Mouse (Mus musculus): Measurements from ENCODE around the gene Tmem169. TPM values are rescaled to one million over a fixed set of nuclear protein-coding genes. Genes with fewer than 3 reads are reported as not detected.
"Not testable (repeated sequence)": the region's sequence is repeated elsewhere in the genome, so short reads cannot be mapped to it uniquely, and the experiment has no call there.

The Tmem169 gene
- polyA plus RNA-seq, 1 experiment from 2014 or later: 23.2 TPM

DNA sequence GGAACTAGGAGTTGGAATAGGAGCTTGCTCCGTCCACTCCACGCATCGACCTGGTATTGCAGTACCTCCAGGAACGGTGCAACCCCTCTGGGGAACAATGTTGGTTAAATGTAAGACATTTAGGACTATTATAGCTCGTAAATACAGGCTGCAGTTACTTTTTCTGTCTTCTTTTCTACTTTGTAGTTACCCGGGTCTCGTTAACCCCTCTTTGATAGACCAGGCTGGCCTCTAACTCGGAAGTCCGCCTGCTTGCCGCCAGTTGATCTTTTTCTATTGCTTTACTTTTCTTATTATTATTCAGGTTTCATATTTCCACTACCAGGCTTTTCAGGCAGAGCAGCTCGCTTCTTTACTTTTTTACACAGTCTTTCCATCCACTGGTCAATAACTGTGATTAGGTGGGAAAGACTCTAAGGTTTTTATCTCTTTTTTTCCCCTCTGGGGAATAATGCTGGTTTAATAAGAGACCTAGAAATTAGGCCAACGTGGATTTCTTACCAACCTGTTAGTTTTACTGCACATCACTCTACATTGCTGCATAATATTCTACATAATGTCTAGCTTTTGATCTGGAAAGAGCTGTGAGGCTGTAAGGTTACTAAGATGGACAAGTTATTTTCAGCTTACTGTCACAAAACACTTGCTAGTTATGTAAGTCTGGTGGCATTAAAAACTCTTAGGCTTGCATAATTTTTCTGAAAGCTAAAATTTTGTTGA lies 39.7 kb upstream of the Tmem169 start:
- Histone ChIP-seq H3K36me3 (ENCODE audit: control insufficient read depth, insufficient read depth, low read length) (no peaks in the 10 kb centered on the region), H3K9me3 (replicated peaks; ENCODE audit: control insufficient read depth, low read length) (no peaks in the 10 kb centered on the region), H3K4me2 (ENCODE audit: low read length) (peak overlapping the region; percentile 51), H3K27ac (ENCODE audit: low read depth, low read length) (peak overlapping the region; percentile 97; the same call in 1 of the 2 replicates), H3K9ac (ENCODE audit: low read length) (peak overlapping the region; percentile 89; the same call in 1 of the 2 replicates), H3K4me3 (ENCODE audit: low read depth, low read length) (peak overlapping the region; percentile 39), H3K27me3 (replicated peaks; ENCODE audit: control insufficient read depth, insufficient read depth, low read length) (no peaks in the 10 kb centered on the region), H3K4me1 (ENCODE audit: control insufficient read depth, insufficient read depth, low read length) (no peaks in the 10 kb centered on the region)
- WGBS: 1% methylated on average over 12 of the region's 12 CpGs
- DNase-seq (ENCODE audit: low spot score) (peak; percentile 79), ATAC-seq (peak; percentile 80; the same call in 1 of the 2 replicates)

- not testable (repeated sequence) for H3K4me2 ChIP-seq (ENCODE audit: low read length); H3K27ac ChIP-seq (ENCODE audit: low read depth, low read length); H3K9me3 ChIP-seq (replicated peaks; ENCODE audit: control insufficient read depth, low read length); H3K27me3 ChIP-seq (replicated peaks; ENCODE audit: control insufficient read depth, insufficient read depth, low read length); H3K4me3 ChIP-seq (ENCODE audit: low read depth, low read length); ATAC-seq; H3K4me1 ChIP-seq (ENCODE audit: control insufficient read depth, insufficient read depth, low read length); H3K36me3 ChIP-seq (ENCODE audit: control insufficient read depth, insufficient read depth, low read length); DNase-seq (ENCODE audit: low spot score); H3K9ac ChIP-seq (ENCODE audit: low read length)
- 43% methylated on average over 9 of the region's 9 CpGs for WGBS
Measured at GRCm38 (mm10) chr1:72248226-72248737, 35.9 kb upstream of the Tmem169 start.

DNA sequence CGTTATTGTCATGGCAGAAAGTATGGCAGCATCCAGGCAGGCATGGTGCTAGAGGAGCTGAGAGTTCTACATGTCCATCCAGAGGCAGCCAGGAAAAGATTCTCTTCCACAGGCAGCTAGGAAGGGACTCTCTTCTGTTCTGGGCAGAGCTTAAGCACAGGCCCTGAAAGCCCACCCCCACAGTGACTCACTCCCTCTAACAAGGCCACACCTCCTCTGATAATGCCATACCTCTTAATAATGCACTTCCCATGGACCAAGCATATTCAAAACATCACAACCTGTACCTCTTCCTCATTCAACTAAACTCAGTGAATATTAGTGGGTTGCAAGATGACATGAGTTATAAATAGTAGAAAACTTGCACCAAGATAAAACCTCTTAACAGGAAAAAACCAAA lies 32.4 kb upstream of the Tmem169 start:
- Histone ChIP-seq H3K27me3 (replicated peaks; ENCODE audit: control insufficient read depth, insufficient read depth, low read length) (no peaks in the 10 kb centered on the region), H3K9me3 (replicated peaks; ENCODE audit: control insufficient read depth, low read length) (no peaks in the 10 kb centered on the region), H3K4me1 (ENCODE audit: control insufficient read depth, insufficient read depth, low read length) (peaks cover 15% of the 10 kb centered on the region), H3K9ac (ENCODE audit: low read length) (no peak overlapping the region), H3K4me3 (ENCODE audit: low read depth, low read length) (no peak overlapping the region), H3K36me3 (ENCODE audit: control insufficient read depth, insufficient read depth, low read length) (no peaks in the 10 kb centered on the region), H3K4me2 (ENCODE audit: low read length) (no peak overlapping the region), H3K27ac (ENCODE audit: low read depth, low read length) (no peak overlapping the region)
- no peak for ATAC-seq
- DNase-seq (ENCODE audit: low spot score): no peak
- WGBS: 86% methylated on average over 1 of the region's 1 CpGs

- peak overlapping the region; percentile 37 for H3K4me3 ChIP-seq (ENCODE audit: low read depth, low read length)
- no peaks in the 10 kb centered on the region for H3K9me3 ChIP-seq (replicated peaks; ENCODE audit: control insufficient read depth, low read length)
- DNase-seq (ENCODE audit: low spot score): peak; percentile 50
- H3K9ac ChIP-seq (ENCODE audit: low read length): peak overlapping the region; percentile 64; the same call in 1 of the 2 replicates
- H3K36me3 ChIP-seq (ENCODE audit: control insufficient read depth, insufficient read depth, low read length): no peaks in the 10 kb centered on the region
- H3K27ac ChIP-seq (ENCODE audit: low read depth, low read length): peak overlapping the region; percentile 86; the same call in 1 of the 2 replicates
- no peaks in the 10 kb centered on the region for H3K27me3 ChIP-seq (replicated peaks; ENCODE audit: control insufficient read depth, insufficient read depth, low read length)
- ATAC-seq: peak; percentile 25
- peak overlapping the region; percentile 53 for H3K4me2 ChIP-seq (ENCODE audit: low read length)
- H3K4me1 ChIP-seq (ENCODE audit: control insufficient read depth, insufficient read depth, low read length): peaks cover 15% of the 10 kb centered on the region
- 33% methylated on average over 11 of the region's 11 CpGs for WGBS
Measured at GRCm38 (mm10) chr1:72253881-72254491, 30.2 kb upstream of the Tmem169 start.

DNA sequence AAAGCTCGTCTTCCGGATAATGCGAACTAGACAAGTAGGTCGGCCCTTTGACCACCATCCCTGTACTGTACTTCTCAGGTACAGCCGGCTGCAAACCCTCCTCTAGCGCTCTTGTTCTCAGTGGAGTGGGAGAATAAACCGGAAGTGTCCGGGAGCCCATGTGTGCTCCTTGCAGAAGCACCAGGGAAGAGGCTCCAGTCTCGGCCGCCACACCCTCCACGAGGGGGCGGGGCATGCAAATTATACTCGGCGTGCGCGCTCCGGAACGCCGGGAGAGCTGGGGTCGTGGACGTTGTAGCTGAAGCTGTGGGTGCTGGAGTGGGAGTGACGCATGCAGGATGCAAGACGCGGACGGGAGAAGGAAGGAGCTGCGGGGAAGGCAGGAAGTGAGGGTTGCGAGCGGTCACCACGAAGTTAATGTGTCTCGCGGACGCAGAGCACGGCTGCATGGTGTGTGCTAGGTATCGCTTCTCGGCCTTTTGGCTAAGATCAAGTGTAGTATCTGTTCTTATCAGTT lies 29.6 kb upstream of the Tmem169 start:
- Histone ChIP-seq H3K27ac (ENCODE audit: low read depth, low read length) (peak overlapping the region; percentile 86), H3K4me2 (ENCODE audit: low read length) (peak overlapping the region; percentile 53), H3K27me3 (replicated peaks; ENCODE audit: control insufficient read depth, insufficient read depth, low read length) (no peaks in the 10 kb centered on the region), H3K4me3 (ENCODE audit: low read depth, low read length) (peak overlapping the region; percentile 37), H3K9ac (ENCODE audit: low read length) (peak overlapping the region; percentile 64), H3K9me3 (replicated peaks; ENCODE audit: control insufficient read depth, low read length) (no peaks in the 10 kb centered on the region), H3K36me3 (ENCODE audit: control insufficient read depth, insufficient read depth, low read length) (no peaks in the 10 kb centered on the region), H3K4me1 (ENCODE audit: control insufficient read depth, insufficient read depth, low read length) (peaks cover 15% of the 10 kb centered on the region)
- ATAC-seq (peak; percentile 94), DNase-seq (ENCODE audit: low spot score) (peak; percentile 93)
- WGBS: 1% methylated on average over 35 of the region's 35 CpGs

DNA sequence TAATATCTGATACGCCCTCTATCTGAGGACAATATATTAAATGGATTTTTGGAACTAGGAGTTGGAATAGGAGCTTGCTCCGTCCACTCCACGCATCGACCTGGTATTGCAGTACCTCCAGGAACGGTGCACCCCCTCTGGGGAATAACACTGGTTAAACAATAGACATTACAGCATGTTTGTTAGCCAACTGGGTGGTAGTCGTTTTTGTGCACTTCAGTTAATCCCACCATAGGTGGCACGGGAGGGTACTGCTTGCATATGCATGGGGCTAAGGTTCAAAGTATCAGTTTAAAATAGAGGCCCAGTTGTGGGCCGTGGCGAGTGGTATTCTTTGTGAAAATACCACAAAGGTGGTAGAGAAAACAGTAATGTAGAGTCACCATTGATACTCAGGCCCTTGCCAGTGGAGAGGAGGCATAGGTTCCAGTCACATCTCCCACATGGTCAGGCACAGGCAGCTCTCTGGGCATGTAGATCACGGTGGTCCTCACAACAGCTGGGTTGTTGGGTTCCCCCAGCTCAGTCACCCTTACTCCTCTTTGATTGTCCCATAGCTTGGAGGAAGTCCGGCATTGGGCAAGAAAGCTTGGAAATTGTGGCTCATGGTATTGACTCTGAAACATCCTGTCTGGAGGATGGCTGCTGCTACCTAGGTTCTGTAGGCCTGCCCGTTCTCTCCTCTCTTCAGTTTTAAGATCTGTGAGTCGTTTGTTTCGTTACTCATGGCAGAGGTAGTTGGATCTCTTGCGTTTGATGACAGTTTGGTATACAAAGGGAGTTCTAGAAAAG lies 28.9 kb upstream of the Tmem169 start:
- Histone ChIP-seq H3K9ac (ENCODE audit: low read length) (peak overlapping the region; percentile 64), H3K36me3 (ENCODE audit: control insufficient read depth, insufficient read depth, low read length) (no peaks in the 10 kb centered on the region), H3K27me3 (replicated peaks; ENCODE audit: control insufficient read depth, insufficient read depth, low read length) (no peaks in the 10 kb centered on the region), H3K4me1 (ENCODE audit: control insufficient read depth, insufficient read depth, low read length) (peaks cover 15% of the 10 kb centered on the region), H3K27ac (ENCODE audit: low read depth, low read length) (peak overlapping the region; percentile 86), H3K9me3 (replicated peaks; ENCODE audit: control insufficient read depth, low read length) (no peaks in the 10 kb centered on the region), H3K4me3 (ENCODE audit: low read depth, low read length) (peak overlapping the region; percentile 37), H3K4me2 (ENCODE audit: low read length) (peak overlapping the region; percentile 53)
- WGBS: 5% methylated on average over 15 of the region's 15 CpGs
- DNase-seq (ENCODE audit: low spot score) (peak; percentile 89), ATAC-seq (peak; percentile 85)

- no peaks in the 10 kb centered on the region for H3K27me3 ChIP-seq (replicated peaks; ENCODE audit: control insufficient read depth, insufficient read depth, low read length)
- peak overlapping the region; percentile 37 for H3K4me3 ChIP-seq (ENCODE audit: low read depth, low read length)
- ATAC-seq: no peak
- peak overlapping the region; percentile 86 for H3K27ac ChIP-seq (ENCODE audit: low read depth, low read length)
- peak overlapping the region; percentile 64 for H3K9ac ChIP-seq (ENCODE audit: low read length)
- DNase-seq (ENCODE audit: low spot score): peak; percentile 68
- H3K4me2 ChIP-seq (ENCODE audit: low read length): peak overlapping the region; percentile 53
- peaks cover 15% of the 10 kb centered on the region for H3K4me1 ChIP-seq (ENCODE audit: control insufficient read depth, insufficient read depth, low read length)
- no peaks in the 10 kb centered on the region for H3K9me3 ChIP-seq (replicated peaks; ENCODE audit: control insufficient read depth, low read length)
- 18% methylated on average over 11 of the region's 11 CpGs for WGBS
- H3K36me3 ChIP-seq (ENCODE audit: control insufficient read depth, insufficient read depth, low read length): no peaks in the 10 kb centered on the region
Measured at GRCm38 (mm10) chr1:72255854-72256175, 28.4 kb upstream of the Tmem169 start.

- WGBS: 82% methylated on average over 9 of the region's 9 CpGs
- peak overlapping the region; percentile 37; the same call in 1 of the 2 replicates for H3K4me3 ChIP-seq (ENCODE audit: low read depth, low read length)
Measured at GRCm38 (mm10) chr1:72256381-72257256, 27.6 kb upstream of the Tmem169 start.

More at GRCm38 (mm10) chr1:72256381-72257256, 27.6 kb upstream of the Tmem169 start:
- no peaks in the 10 kb centered on the region for H3K36me3 ChIP-seq (ENCODE audit: control insufficient read depth, insufficient read depth, low read length)
- no peak for ATAC-seq
- DNase-seq (ENCODE audit: low spot score): peak; percentile 20
- no peaks in the 10 kb centered on the region for H3K9me3 ChIP-seq (replicated peaks; ENCODE audit: control insufficient read depth, low read length)
- peak overlapping the region; percentile 53 for H3K4me2 ChIP-seq (ENCODE audit: low read length)
- peaks cover 15% of the 10 kb centered on the region for H3K4me1 ChIP-seq (ENCODE audit: control insufficient read depth, insufficient read depth, low read length)
- no peaks in the 10 kb centered on the region for H3K27me3 ChIP-seq (replicated peaks; ENCODE audit: control insufficient read depth, insufficient read depth, low read length)
- H3K9ac ChIP-seq (ENCODE audit: low read length): no peak overlapping the region; the same call in 1 of the 2 replicates
- H3K27ac ChIP-seq (ENCODE audit: low read depth, low read length): no peak overlapping the region

All from forebrain, embryonic 14.5 days (tissue).